Mouse (Mus musculus): ENCODE results near the gene Enho. TPM values are rescaled to one million over a fixed set of nuclear protein-coding genes. Genes with fewer than 3 reads are reported as not detected.

Gene Enho
- polyA plus RNA-seq, 1 experiment from 2014 or later: 2.3 TPM

DNA sequence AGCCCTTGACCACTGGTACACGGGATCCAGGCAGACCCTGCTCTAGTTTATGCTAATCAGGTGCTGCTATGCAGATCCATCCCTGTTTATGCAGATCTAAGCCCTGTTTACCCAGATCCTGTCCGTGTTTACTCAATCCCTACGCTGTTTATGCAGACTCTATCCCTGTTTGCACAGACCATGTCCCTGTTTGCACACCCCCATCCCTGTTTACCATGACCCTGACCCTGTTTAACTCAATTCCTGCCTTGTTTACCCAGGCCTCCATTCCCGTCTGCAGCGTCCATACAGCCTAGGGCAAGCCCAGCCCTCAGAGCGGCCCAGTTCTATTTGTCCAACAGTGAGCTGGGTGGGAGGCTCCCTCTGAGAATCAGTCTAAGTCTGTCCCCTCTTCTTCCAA lies 9.9 kb downstream of the Enho start:
- Histone ChIP-seq H3K27me3 (no peaks in the 10 kb centered on the region; the same call in 1 of the 2 replicates), H3K27ac (replicated peaks) (0 out of 2 replicates have a peak overlapping the region, but pooled peaks have one; percentile 24), H3K9ac (no peak overlapping the region), H3K36me3 (replicated peaks) (no peaks in the 10 kb centered on the region), H3K9me3 (replicated peaks) (no peaks in the 10 kb centered on the region), H3K4me3 (replicated peaks) (no peak overlapping the region), H3K4me2 (no peak overlapping the region; the same call in 1 of the 2 replicates), H3K4me1 (replicated peaks) (peaks cover 26% of the 10 kb centered on the region)
- peak; percentile 81 for ATAC-seq (ENCODE audit: insufficient read depth)
- 44% methylated on average over 6 of the region's 6 CpGs for WGBS (ENCODE audit: insufficient replicate concordance)

DNA sequence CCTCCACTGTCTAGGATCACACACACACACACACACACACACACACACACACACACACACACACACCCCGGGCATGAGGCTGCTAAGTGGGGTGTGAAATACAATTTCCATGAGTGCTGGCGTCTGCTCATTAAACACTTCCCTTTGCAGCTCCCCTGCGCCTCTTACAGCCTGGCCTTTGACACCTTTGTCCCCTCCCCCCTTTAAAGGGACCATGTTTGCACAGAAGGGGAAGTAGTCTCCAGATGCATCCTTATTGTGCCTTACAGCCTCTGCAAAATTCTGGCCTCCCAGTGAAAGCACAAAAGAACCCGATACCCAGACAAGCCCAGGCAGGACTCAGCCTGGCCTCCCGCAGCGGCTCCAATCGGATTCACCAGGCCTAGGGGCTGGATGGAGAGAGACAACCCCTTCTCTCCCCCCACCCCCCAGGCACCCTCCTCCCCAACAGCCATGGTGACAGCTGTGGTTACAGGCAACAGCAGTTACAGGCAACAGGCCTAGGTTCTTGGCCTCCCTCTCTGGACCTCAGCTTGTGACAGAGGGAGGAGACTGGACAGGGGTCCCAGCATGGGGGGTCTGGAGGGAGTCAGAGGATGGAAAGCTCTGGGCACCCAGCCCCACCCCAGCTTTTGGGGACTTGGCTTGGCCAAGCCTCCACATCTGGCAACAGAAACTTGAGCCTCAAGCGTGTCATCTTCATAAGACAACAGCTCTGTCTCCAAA lies 11.8 kb downstream of the Enho start:
- H3K27ac ChIP-seq (replicated peaks): no peak overlapping the region
- ATAC-seq (ENCODE audit: insufficient read depth): no peak

DNA sequence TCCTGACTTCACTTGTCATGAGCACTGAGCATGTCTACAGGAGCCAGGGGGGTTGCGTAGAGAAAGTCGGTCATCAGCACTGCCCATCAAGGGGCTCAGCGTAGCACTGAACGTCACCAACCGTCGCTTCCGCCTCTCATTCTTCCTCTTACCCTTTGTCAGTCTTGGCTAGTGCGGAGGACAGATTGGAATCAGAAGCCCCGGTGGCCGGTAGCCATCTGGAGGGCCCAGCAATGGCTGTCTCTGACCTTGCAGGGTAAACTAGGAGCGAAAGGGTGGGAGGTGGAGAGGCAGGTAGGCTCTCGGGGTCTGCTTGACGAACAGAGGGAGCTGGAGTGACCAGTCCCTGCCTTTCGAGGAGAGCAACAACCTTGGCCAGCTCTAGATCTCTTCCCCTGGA lies 18.1 kb downstream of the Enho start:
- H3K9ac ChIP-seq: no peak overlapping the region
- no peak overlapping the region for H3K4me2 ChIP-seq
- no peak overlapping the region for H3K4me3 ChIP-seq (replicated peaks)
- H3K4me1 ChIP-seq (replicated peaks): 0 out of 2 replicates have a peak, but pooled peaks cover 4% of the 10 kb centered on the region
- no peaks in the 10 kb centered on the region for H3K9me3 ChIP-seq (replicated peaks)
- no peaks in the 10 kb centered on the region for H3K36me3 ChIP-seq (replicated peaks)
- no peaks in the 10 kb centered on the region; the same call in 1 of the 2 replicates for H3K27me3 ChIP-seq
- no peak overlapping the region for H3K27ac ChIP-seq (replicated peaks)
- ATAC-seq (ENCODE audit: insufficient read depth): no peak
- WGBS (ENCODE audit: insufficient replicate concordance): 75% methylated on average over 14 of the region's 14 CpGs

More for the DNA sequence above, 11.8 kb downstream of the Enho start:
- peaks cover 26% of the 10 kb centered on the region for H3K4me1 ChIP-seq (replicated peaks)
- H3K9me3 ChIP-seq (replicated peaks): no peaks in the 10 kb centered on the region
- H3K4me3 ChIP-seq (replicated peaks): no peak overlapping the region
- WGBS (ENCODE audit: insufficient replicate concordance): 9% methylated on average over 8 of the region's 8 CpGs
- H3K9ac ChIP-seq: no peak overlapping the region
- H3K4me2 ChIP-seq: no peak overlapping the region
- H3K27me3 ChIP-seq: no peaks in the 10 kb centered on the region; the same call in 1 of the 2 replicates
- H3K36me3 ChIP-seq (replicated peaks): no peaks in the 10 kb centered on the region

DNA sequence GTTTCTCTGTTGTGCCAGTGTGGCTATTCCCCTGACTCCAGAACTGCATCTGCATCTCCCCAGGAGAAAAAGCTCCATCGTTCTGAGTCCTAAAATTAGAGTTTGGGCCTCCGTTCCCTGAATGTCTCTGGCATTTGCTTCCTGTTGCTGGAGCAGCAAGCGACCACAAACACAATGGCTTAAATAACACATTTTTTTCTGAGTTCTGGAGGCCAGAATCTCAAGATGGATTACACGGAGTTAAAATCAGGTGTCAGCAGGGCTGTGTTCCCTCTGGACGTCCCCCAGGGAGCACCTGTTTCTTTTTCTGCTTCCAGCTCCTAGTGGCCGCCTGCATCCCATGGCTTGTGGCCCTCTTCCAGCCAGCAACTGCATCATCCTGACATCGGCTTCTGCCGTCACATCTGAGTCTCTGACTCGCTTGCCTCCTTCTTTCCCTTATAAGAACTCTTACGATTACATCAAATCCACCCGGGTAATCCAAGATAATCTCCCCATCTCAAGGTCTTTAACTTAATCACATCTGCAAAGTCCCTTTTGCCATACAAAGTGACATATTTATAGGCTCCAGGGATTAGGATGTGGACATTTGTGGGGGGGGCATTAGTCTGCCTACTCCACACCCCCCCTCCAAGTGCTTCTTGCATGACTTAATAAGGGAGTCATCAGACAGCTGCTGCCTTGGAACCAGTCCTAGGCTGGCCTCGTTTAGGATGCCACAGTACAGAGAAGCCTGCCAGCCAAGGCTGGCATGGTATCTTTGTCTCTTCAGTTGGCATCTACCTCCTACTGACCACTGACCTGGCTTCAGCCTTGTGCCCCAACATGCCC lies 21.0 kb downstream of the Enho start:
- ATAC-seq (ENCODE audit: insufficient read depth): no peak

DNA sequence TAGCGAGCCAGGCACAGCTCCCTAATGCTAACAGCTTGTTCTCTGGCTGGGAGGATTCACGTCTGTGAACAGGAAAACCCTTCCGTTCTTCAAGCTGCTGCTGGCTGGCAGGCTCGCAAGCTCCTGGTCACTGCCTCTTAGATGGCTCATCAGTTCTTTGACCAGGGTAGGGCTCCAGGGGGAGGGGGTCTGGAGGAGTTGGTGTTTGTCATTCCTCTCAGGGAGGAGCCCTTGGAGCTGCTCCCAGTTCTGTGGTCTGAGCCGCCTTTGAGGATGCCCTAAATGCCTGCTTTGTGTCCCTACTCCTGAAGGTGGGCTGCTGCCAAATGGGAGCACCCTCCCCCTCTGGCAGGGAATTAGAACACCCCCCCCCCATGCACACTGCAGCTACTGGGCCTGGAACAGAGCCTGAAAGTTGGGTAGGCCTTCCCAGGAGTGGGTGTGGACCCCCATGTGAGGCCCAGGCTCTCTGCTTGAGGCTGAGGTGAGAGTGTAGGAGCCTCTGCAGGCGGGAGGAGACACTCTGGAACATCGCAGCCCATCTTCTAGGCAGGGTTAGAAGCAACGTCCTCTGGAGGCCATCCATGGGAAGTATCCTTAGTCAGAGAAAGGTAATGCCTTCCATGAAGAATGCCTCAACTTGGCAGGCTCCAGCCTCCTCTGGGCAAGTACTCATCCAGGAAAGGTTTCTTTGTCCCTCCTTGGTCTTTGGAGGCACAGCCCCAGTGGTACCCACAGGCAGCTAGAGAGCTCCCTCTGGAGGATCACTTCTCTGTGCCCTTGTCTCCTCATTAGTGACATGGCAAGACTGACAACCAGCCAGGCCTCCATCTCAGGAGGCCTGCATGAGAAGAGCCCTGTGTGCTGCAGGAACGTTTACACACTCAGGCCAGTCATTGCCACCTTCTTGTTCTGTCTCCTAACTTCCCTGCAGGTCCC lies 24.2 kb downstream of the Enho start:
- H3K4me3 ChIP-seq (replicated peaks): no peak overlapping the region
- H3K27ac ChIP-seq (replicated peaks): no peak overlapping the region
- 52% methylated on average over 9 of the region's 9 CpGs for WGBS (ENCODE audit: insufficient replicate concordance)
- no peak overlapping the region for H3K9ac ChIP-seq
- H3K27me3 ChIP-seq: no peaks in the 10 kb centered on the region; the same call in 1 of the 2 replicates
- H3K36me3 ChIP-seq (replicated peaks): no peaks in the 10 kb centered on the region
- H3K4me1 ChIP-seq (replicated peaks): no peaks in the 10 kb centered on the region
- H3K4me2 ChIP-seq: no peak overlapping the region
- no peaks in the 10 kb centered on the region for H3K9me3 ChIP-seq (replicated peaks)
- no peak for ATAC-seq (ENCODE audit: insufficient read depth)

More for the DNA sequence above, 21.0 kb downstream of the Enho start:
- 48% methylated on average over 12 of the region's 12 CpGs for WGBS (ENCODE audit: insufficient replicate concordance)
- no peaks in the 10 kb centered on the region for H3K36me3 ChIP-seq (replicated peaks)
- no peaks in the 10 kb centered on the region for H3K4me1 ChIP-seq (replicated peaks)
- no peaks in the 10 kb centered on the region for H3K9me3 ChIP-seq (replicated peaks)
- no peak overlapping the region for H3K27ac ChIP-seq (replicated peaks)
- H3K4me2 ChIP-seq: no peak overlapping the region
- no peaks in the 10 kb centered on the region; the same call in 1 of the 2 replicates for H3K27me3 ChIP-seq
- no peak overlapping the region for H3K9ac ChIP-seq
- H3K4me3 ChIP-seq (replicated peaks): no peak overlapping the region

DNA sequence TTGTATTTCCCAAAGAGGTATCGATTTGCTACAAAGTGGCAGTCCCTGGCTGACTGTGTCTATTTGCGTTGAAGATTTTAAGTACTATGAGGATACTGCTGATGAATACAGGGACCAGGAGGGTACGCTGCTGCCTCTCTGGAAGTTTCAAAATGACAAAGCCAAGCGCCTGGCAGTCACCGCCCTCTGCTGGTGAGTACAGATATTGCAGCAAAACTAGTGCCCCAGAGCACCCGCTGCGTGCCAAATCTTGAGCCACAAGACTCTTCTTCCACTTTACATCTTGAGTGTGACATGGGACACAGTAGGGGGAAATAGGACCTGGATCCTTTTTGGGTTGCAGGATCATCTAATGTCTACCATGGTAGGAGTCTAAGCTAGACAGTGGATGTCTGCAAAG lies 26.0 kb downstream of the Enho start:
- H3K27ac ChIP-seq (replicated peaks): no peak overlapping the region
- no peak for ATAC-seq (ENCODE audit: insufficient read depth)
- H3K4me2 ChIP-seq: no peak overlapping the region
- no peaks in the 10 kb centered on the region; the same call in 1 of the 2 replicates for H3K27me3 ChIP-seq
- H3K36me3 ChIP-seq (replicated peaks): no peaks in the 10 kb centered on the region
- H3K9me3 ChIP-seq (replicated peaks): no peaks in the 10 kb centered on the region
- H3K4me3 ChIP-seq (replicated peaks): no peak overlapping the region
- no peaks in the 10 kb centered on the region for H3K4me1 ChIP-seq (replicated peaks)
- WGBS (ENCODE audit: insufficient replicate concordance): 7% methylated on average over 7 of the region's 7 CpGs
- H3K9ac ChIP-seq: no peak overlapping the region

DNA sequence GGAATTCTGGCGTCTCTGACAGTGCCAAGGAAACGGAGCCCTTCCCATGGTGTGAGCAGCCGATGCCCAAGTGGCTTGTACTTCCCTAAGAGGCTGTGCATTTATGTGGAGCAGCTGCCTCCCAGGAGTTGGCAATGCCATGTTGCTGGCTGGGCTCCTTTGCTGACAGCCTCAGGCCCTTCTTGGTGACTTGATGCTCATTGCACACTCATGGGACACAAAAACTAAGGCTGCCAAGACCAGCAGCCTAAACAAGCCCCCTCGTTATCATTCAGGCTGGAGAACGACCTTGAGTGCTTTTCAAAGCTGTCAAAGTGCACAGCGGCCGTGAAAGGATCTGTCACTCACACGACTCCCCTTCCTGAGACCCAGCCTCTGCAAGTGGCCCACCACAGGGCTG lies 28.0 kb downstream of the Enho start:
- no peaks in the 10 kb centered on the region; the same call in 1 of the 2 replicates for H3K27me3 ChIP-seq
- no peak overlapping the region for H3K9ac ChIP-seq
- H3K27ac ChIP-seq (replicated peaks): no peak overlapping the region
- no peak overlapping the region for H3K4me3 ChIP-seq (replicated peaks)
- no peaks in the 10 kb centered on the region for H3K9me3 ChIP-seq (replicated peaks)
- no peaks in the 10 kb centered on the region for H3K36me3 ChIP-seq (replicated peaks)
- no peak for ATAC-seq (ENCODE audit: insufficient read depth)
- no peaks in the 10 kb centered on the region for H3K4me1 ChIP-seq (replicated peaks)
- 49% methylated on average over 8 of the region's 8 CpGs for WGBS (ENCODE audit: insufficient replicate concordance)
- no peak overlapping the region for H3K4me2 ChIP-seq

DNA sequence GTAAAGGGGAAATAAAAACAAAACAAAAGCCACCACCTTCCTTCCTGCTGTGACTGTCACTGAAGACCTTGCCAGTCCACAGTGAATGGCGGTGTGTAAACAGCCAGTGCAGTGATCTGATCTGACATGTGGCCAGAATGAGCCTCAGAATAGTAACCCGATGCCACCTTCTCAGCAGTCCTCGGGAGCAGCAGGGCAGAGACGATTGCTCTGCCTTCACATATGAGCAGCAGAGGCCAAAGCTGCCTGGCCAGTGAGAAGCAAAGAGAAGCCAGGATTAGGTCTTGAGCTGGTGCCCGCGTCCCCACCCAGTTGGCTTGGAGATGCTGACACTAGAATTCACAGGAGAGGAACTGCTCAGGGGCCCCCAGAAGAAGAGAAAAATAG lies 29.5 kb downstream of the Enho start:
- ATAC-seq (ENCODE audit: insufficient read depth): no peak
- Histone ChIP-seq H3K27me3 (no peaks in the 10 kb centered on the region; the same call in 1 of the 2 replicates), H3K4me2 (no peak overlapping the region), H3K27ac (replicated peaks) (no peak overlapping the region), H3K4me1 (replicated peaks) (no peaks in the 10 kb centered on the region), H3K4me3 (replicated peaks) (no peak overlapping the region), H3K36me3 (replicated peaks) (no peaks in the 10 kb centered on the region), H3K9ac (no peak overlapping the region), H3K9me3 (replicated peaks) (no peaks in the 10 kb centered on the region)
- WGBS (ENCODE audit: insufficient replicate concordance): 38% methylated on average over 6 of the region's 6 CpGs

DNA sequence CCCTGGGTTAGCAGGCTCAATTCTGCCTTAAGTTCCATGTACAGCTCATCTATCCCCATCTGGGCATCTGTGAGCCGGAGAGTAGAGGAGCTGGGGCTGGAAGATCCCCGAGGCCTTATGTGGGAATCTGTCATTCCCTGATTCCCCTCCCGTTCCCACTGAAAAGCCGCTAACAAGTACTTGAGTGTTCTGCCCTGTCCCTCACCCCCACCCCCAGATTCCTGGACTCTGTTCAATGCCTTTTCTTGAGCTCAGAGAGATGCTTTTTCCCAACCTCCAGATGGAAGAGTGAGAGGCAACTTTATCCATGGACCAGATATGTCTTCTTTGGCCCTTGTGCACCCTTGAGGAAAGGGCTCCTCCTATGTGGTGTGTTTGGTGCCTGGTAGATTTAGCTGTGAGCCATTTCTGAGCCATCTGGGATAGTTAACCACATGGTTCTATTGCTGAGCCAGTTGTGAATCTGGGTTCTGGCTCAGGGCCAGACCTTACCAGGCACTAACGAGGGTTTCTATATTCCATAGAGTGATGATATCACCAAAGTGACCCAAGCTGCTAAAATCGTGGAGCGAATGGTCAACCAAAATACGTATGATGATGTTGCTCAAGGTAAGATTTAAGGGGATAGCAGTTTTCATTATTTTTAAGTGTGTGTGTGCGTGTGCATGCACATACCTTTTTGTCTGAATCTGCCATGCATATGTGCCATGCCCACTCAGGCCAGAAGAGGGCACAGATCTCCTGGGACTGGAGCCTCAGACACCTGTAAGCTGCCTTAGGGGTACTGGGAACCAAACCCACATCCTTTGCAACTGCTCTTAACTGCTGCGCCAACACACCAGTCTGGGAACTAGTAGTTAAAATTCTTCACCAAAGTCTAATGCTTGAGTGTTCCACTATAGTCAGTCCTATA lies 30.2 kb downstream of the Enho start:
- H3K27me3 ChIP-seq: no peaks in the 10 kb centered on the region; the same call in 1 of the 2 replicates
- 58% methylated on average over 10 of the region's 10 CpGs for WGBS (ENCODE audit: insufficient replicate concordance)
- H3K36me3 ChIP-seq (replicated peaks): no peaks in the 10 kb centered on the region
- H3K9me3 ChIP-seq (replicated peaks): no peaks in the 10 kb centered on the region
- H3K4me2 ChIP-seq: no peak overlapping the region
- no peaks in the 10 kb centered on the region for H3K4me1 ChIP-seq (replicated peaks)
- no peak for ATAC-seq (ENCODE audit: insufficient read depth)
- no peak overlapping the region for H3K4me3 ChIP-seq (replicated peaks)
- H3K27ac ChIP-seq (replicated peaks): no peak overlapping the region
- no peak overlapping the region for H3K9ac ChIP-seq

DNA sequence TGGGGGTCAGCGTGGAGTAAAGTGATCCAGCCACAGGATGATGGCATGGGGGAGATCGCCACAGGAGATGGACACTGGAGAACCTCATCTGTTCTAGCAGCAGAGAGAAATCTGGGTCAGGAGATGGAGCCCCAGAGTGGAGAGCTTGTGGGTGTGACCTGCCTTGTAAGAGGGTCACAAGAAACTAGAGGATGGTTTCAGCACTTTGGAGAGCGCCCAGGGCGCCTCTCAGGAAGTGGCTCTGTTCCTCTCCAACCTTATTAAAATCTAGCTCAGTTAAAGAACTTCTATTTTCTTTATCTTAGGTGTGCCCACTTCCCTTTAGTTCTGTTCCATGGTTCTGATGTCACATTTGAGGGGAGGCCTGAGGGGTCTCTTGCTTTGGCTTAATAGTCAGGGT lies 33.3 kb downstream of the Enho start:
- no peak for ATAC-seq (ENCODE audit: insufficient read depth)
- Histone ChIP-seq H3K4me3 (replicated peaks) (no peak overlapping the region), H3K27me3 (peaks cover 8% of the 10 kb centered on the region), H3K36me3 (replicated peaks) (no peaks in the 10 kb centered on the region), H3K9me3 (replicated peaks) (no peaks in the 10 kb centered on the region), H3K9ac (no peak overlapping the region), H3K4me2 (no peak overlapping the region), H3K27ac (replicated peaks) (no peak overlapping the region), H3K4me1 (replicated peaks) (no peaks in the 10 kb centered on the region)
- 24% methylated on average over 4 of the region's 4 CpGs for WGBS (ENCODE audit: insufficient replicate concordance)
